Mouse (Mus musculus) frontal cortex, postnatal 14 days (tissue): Measurements from ENCODE around the gene Drc1.

Experiments used
- DNase-seq, 2 experiments: peaks; one replicate each; pipeline ENCODE4 v3.0.0; 2022; ENCODE audit warnings: low spot score in 2 of 2

Gene Drc1

GRCm38 (mm10) chr5:30281291-30281732, at the start of gene Drc1:
Gene Drc1, plus strand, starts transcription at chr5:30281388.
- peak; percentile 43 to 60 for DNase-seq

- no peak for DNase-seq
Measured at GRCm38 (mm10) chr5:30231891-30232270, 49.3 kb upstream of the Drc1 start.

GRCm38 (mm10) chr5:30232271-30232971, 48.8 kb upstream of the Drc1 start, which contains the start of gene Selenoi:
Gene Selenoi, plus strand, starts transcription at chr5:30232581.
- DNase-seq = peak; percentile 98 to 99

- no peak for DNase-seq
Measured at GRCm38 (mm10) chr5:30233042-30233441, 48.1 kb upstream of the Drc1 start.

GRCm38 (mm10) chr5:30233979-30234378, 47.2 kb upstream of the Drc1 start:
- no peak for DNase-seq

GRCm38 (mm10) chr5:30235641-30236126, 45.5 kb upstream of the Drc1 start:
- DNase-seq = no peak

- DNase-seq = no peak
Measured at GRCm38 (mm10) chr5:30238533-30238932, 42.7 kb upstream of the Drc1 start.

- DNase-seq = no peak
Measured at GRCm38 (mm10) chr5:30240552-30240951, 40.6 kb upstream of the Drc1 start.

- DNase-seq = no peak
Measured at GRCm38 (mm10) chr5:30242410-30242809, 38.8 kb upstream of the Drc1 start.

GRCm38 (mm10) chr5:30243741-30244140, 37.4 kb upstream of the Drc1 start:
- DNase-seq = no peak

GRCm38 (mm10) chr5:30245861-30246416, 35.2 kb upstream of the Drc1 start:
- no peak for DNase-seq

GRCm38 (mm10) chr5:30247666-30248065, 33.5 kb upstream of the Drc1 start:
- DNase-seq = no peak

GRCm38 (mm10) chr5:30255567-30256354, 25.4 kb upstream of the Drc1 start:
- DNase-seq = no peak

- no peak for DNase-seq
Measured at GRCm38 (mm10) chr5:30258776-30259175, 22.4 kb upstream of the Drc1 start.

- DNase-seq = peak; percentile 45 to 52
Measured at GRCm38 (mm10) chr5:30270571-30271190, 10.5 kb upstream of the Drc1 start.

GRCm38 (mm10) chr5:30271599-30272281, 9.4 kb upstream of the Drc1 start:
- DNase-seq = no peak

GRCm38 (mm10) chr5:30276361-30276760, 4.8 kb upstream of the Drc1 start:
- no peak for DNase-seq

- no peak for DNase-seq
Measured at GRCm38 (mm10) chr5:30278952-30279351, 2.2 kb upstream of the Drc1 start.

- no peak for DNase-seq
Measured at GRCm38 (mm10) chr5:30279446-30279845, 1.7 kb upstream of the Drc1 start.

GRCm38 (mm10) chr5:30280864-30281263, 324 bp upstream of the Drc1 start:
- no peak for DNase-seq
